Mouse (Mus musculus) ES-E14 (cell line): Measurements from ENCODE around the gene Rabl2. TPM values are rescaled to one million over a fixed set of nuclear protein-coding genes. Genes with fewer than 3 reads are reported as not detected.

Experiments
- DNase-seq: peaks from one replicate; pipeline ENCODE4 v3.0.0-alpha.2; 2013; ENCODE audit warnings: low read depth, low spot score
- H3K27ac ChIP-seq: 2 replicates; pipeline ENCODE4 v1.5.1; 2012; ENCODE audit warnings: low read depth, mild to moderate bottlenecking, low read length, moderate library complexity, mixed read lengths; ENCODE audit not compliant: poor library complexity, insufficient read depth, severe bottlenecking
- H3K36me3 ChIP-seq: 2 replicates; pipeline ENCODE4 v1.6.1; 2012; ENCODE audit warnings: mild to moderate bottlenecking, low read length, moderate library complexity, mixed read lengths; ENCODE audit not compliant: control insufficient read depth, poor library complexity, insufficient read depth, severe bottlenecking
- H3K4me1 ChIP-seq, 2 experiments: fragments of 150-350 bp in 1 of 2; sonication (generic) in 1 of 2; 2 replicates each; pipeline ENCODE4 v1.6.1; 2012; ENCODE audit warnings: low read length in 2 of 2, mild to moderate bottlenecking in 1 of 2, mixed read lengths in 1 of 2; ENCODE audit not compliant: control insufficient read depth in 2 of 2, insufficient read depth in 2 of 2, poor library complexity in 1 of 2
- H3K4me3 ChIP-seq, 2 experiments: fragments of 150-350 bp in 1 of 2; sonication (generic) in 1 of 2; 2 replicates each; pipeline ENCODE4 v1.5.1; 2012; ENCODE audit warnings: low read length in 2 of 2, low read depth in 1 of 2, mild to moderate bottlenecking in 1 of 2, mixed read lengths in 1 of 2; ENCODE audit not compliant: insufficient read depth in 1 of 2, poor library complexity in 1 of 2, severe bottlenecking in 1 of 2
- H3K9ac ChIP-seq: 2 replicates; pipeline ENCODE4 v1.6.1; 2012; ENCODE audit warnings: low read depth, mild to moderate bottlenecking, low read length, mixed read lengths; ENCODE audit not compliant: poor library complexity, insufficient read depth, severe bottlenecking
- H3K9me3 ChIP-seq: fragments of 150-350 bp; sonication (generic); 2 replicates; pipeline ENCODE4 v1.6.1; 2012; ENCODE audit warnings: low read depth, mild to moderate bottlenecking, low read length; ENCODE audit not compliant: control insufficient read depth, insufficient read depth
- CHD2 ChIP-seq: IDR thresholded peaks from 2 replicates; pipeline ENCODE4 v1.6.1; 2014; ENCODE audit warnings: mild to moderate bottlenecking, low read depth, low read length, inconsistent platforms
- HCFC1 ChIP-seq: IDR thresholded peaks from 2 replicates; pipeline ENCODE4 v1.6.1; 2012; ENCODE audit warnings: low read length, inconsistent platforms, borderline replicate concordance; ENCODE audit not compliant: insufficient read depth
- MAFK ChIP-seq: IDR thresholded peaks from 2 replicates; pipeline ENCODE4 v1.6.1; 2014; ENCODE audit warnings: mild to moderate bottlenecking, low read depth, low read length, inconsistent platforms; ENCODE audit not compliant: insufficient read depth
- ZC3H11A ChIP-seq: IDR thresholded peaks from 2 replicates; pipeline ENCODE4 v1.6.1; 2012; ENCODE audit warnings: low read depth, mild to moderate bottlenecking, inconsistent platforms, low read length, borderline replicate concordance
- ZNF384 ChIP-seq: IDR thresholded peaks from 2 replicates; pipeline ENCODE4 v1.6.1; 2012; ENCODE audit warnings: low read depth, low read length, inconsistent platforms
- in situ Hi-C, 2 experiments: fragments of 600-800 bp; cut with MboI; formaldehyde crosslinking; loops; one replicate each; pipeline ENCODE4 v1.15.1; 2025; ENCODE audit warnings: low sequenced_read_pairs in 2 of 2, inconsistent platforms in 1 of 2; ENCODE audit not compliant: unreplicated experiment in 2 of 2
- total RNA-seq: library from RNA; depleted of rRNA; stranded (reverse); fragments of 300-350 nt; gene quantifications from 2 replicates; pipeline ENCODE4 v1.2.3, GENCODE M21; 2012

Rabl2 gene
- total RNA-seq, 1 experiment = 8.3 TPM

DNA sequence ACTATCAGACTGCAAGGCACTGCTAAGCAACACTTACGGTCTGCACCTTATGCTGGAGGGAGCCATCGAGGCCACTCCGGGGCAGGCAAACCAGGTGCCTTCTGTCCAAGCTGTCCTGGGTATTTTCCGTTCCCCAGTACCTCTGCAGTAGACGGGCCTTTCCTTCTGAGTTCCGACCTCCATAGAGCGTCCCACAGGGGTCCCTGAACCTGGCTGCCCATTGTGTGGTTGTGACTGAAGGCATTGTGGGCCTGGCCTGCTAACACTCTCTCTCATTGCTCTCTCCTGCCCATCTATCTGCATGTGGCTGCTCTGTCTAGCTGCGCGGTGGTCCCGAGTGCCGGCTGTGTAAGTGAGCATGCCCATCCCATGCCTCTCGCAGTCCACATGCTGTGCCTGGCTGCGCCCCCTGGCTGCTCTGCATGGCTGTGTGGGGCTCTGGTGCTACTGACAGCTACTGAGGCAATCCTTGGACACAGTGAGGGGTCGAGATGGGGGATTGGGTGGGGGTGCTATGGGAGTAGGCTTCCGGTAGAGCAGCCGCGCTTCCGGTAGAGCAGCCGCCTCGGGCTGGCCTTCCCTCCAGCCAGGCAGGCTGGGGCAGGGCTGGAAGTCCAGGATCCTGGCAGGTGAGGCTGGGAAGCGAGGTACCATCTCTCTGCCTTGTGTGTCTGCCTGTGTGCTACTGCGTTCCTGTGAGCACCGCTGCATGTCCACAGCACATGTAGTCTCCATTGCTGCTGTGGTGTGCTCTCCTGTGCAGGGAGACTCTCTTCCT is 35.1 kb downstream of the Rabl2 start:
- Histone ChIP-seq H3K27ac (no peak overlapping the region), H3K4me3 (peak overlapping the region; percentile 42 to 58), H3K36me3 (no peaks in the 10 kb centered on the region), H3K9me3 (no peaks in the 10 kb centered on the region), H3K9ac (peak overlapping the region; percentile 18; the same call in 1 of the 2 replicates), H3K4me1 (peaks cover 1 to 24% of the 10 kb centered on the region in 2 experiments; a peak in 3 of 4 replicates)
- DNase-seq = no peak
- in situ Hi-C loops = no loop called here
- TF ChIP-seq ZNF384 (no peak), HCFC1 (no peak), CHD2 (no peak), MAFK (no peak), ZC3H11A (no peak)

DNA sequence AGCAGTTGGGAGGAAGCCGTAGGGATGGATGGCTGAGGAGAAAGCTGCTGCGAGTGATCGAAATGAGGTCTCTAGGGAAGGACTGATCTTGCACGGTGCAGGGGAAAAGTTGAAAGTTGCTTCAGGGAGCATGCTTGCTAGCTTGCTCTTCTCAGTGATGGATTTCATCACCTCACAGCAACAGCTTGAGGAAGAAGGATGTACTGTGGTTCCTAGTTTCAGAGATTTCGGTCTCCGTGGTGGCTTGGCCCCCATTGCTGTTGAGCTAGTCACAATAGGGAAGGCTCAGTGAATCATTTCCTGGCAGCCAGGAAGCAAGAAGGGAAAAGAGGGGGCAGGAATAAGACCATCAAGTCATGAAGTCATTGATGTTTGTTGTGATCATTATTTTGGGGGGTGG is 36.1 kb downstream of the Rabl2 start:
- H3K27ac ChIP-seq = no peak overlapping the region
- TF ChIP-seq ZNF384 (no peak), HCFC1 (no peak), CHD2 (no peak), ZC3H11A (no peak), MAFK (no peak)
- DNase-seq = no peak
- H3K36me3 ChIP-seq = no peaks in the 10 kb centered on the region
- H3K9ac ChIP-seq = no peak overlapping the region
- in situ Hi-C loops = no loop called here
- H3K9me3 ChIP-seq = no peaks in the 10 kb centered on the region
- peaks cover 0 to 16% of the 10 kb centered on the region in 2 experiments; a peak in 2 of 4 replicates for H3K4me1 ChIP-seq
- no peak overlapping the region for H3K4me3 ChIP-seq

DNA sequence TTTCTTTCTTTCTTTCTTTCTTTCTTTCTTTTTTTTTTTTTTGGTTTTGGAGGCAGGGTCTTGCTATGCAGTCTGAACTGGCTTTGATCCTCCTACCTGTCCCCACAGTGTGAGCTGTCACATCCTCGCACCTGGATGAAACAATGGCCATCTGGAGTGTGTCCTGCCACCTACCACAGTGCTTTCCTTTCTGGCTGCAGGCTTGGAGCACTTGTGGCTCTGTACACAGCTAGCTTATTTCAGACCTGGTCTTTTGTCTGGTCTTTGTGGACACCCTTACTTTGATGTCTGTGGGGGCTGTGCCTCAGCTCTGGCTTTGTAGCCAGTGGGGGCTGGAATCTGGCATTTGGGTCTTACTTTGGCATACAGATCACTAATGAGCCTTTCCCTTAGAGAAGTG is 40.0 kb downstream of the Rabl2 start:
- no peak for DNase-seq
- no peak overlapping the region for H3K9ac ChIP-seq
- H3K27ac ChIP-seq = no peak overlapping the region
- H3K4me1 ChIP-seq = peaks cover 0 to 8% of the 10 kb centered on the region in 2 experiments; a peak in 1 of 4 replicates
- no peak overlapping the region for H3K4me3 ChIP-seq
- no peaks in the 10 kb centered on the region for H3K36me3 ChIP-seq
- in situ Hi-C loops = no loop called here
- H3K9me3 ChIP-seq = no peaks in the 10 kb centered on the region
- TF ChIP-seq CHD2 (no peak), ZNF384 (no peak), ZC3H11A (no peak), MAFK (no peak), HCFC1 (no peak)

DNA sequence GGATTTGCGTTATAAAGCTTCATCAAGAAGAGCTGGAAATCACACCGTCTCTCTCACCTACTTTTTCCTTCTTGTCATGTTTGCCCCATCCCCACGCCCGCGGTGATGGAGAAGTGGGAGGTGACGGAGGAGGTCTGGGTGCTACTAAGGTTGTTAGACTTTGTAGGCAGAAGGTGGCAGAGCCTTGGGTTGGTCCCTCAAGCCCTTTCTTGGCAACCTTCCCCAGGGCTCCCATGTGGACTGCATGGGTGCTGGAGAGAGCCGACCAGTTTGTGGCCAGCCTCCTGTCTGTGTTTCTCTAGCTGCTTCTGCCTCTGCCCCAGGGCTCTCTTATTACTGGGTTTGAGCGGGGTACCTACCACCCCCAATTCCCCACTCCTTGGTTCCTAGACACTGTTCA is 41.2 kb downstream of the Rabl2 start:
- in situ Hi-C loops = no loop called here
- Histone ChIP-seq H3K4me1 (peaks cover 0 to 4% of the 10 kb centered on the region in 2 experiments; a peak in 1 of 4 replicates), H3K4me3 (no peak overlapping the region), H3K36me3 (no peaks in the 10 kb centered on the region), H3K9me3 (no peaks in the 10 kb centered on the region), H3K9ac (no peak overlapping the region), H3K27ac (no peak overlapping the region)
- no peak for DNase-seq
- TF ChIP-seq ZC3H11A (no peak), CHD2 (no peak), MAFK (no peak), ZNF384 (no peak), HCFC1 (no peak)

DNA sequence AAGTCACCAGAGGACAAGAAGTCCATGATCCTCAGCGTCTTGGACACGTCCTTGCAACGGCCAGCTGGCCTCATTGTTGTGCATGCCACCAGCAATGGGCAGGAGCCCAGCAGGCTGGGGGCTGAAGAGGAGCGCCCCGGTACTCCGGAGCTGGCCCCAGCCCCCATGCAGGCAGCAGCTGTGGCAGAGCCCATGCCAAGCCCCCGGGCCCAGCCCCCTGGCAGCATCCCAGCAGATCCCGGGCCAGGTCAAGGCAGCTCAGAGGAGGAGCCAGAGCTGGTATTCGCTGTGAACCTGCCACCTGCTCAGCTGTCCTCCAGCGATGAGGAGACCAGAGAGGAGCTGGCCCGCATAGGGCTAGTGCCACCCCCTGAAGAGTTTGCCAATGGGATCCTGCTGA is 42.9 kb downstream of the Rabl2 start:
- peak overlapping the region; percentile 62 to 72 for H3K4me3 ChIP-seq
- H3K36me3 ChIP-seq = 0 out of 2 replicates have a peak, but pooled peaks cover 2% of the 10 kb centered on the region
- peak overlapping the region; percentile 61; the same call in 1 of the 2 replicates for H3K9ac ChIP-seq
- no peak overlapping the region for H3K27ac ChIP-seq
- TF ChIP-seq CHD2 (no peak), HCFC1 (no peak), ZNF384 (no peak), MAFK (no peak), ZC3H11A (no peak)
- in situ Hi-C loops = no loop called here
- H3K9me3 ChIP-seq = no peaks in the 10 kb centered on the region
- DNase-seq = no peak
- peaks cover 0 to 4% of the 10 kb centered on the region in 2 experiments; a peak in 1 of 4 replicates for H3K4me1 ChIP-seq
